Mouse (Mus musculus) heart, postnatal 0 days (tissue): ENCODE measurements around the gene Kdm2b.

ENCODE experiments used
- CTCF ChIP-seq: IDR thresholded peaks from 2 replicates; pipeline ENCODE4 v1.5.1; 2016; ENCODE audit warnings: antibody characterized with exemption, control low read depth, low read depth
- EP300 ChIP-seq: IDR thresholded peaks from 2 replicates; pipeline ENCODE4 v1.6.1; 2016; ENCODE audit warnings: antibody characterized with exemption, low read depth

DNA sequence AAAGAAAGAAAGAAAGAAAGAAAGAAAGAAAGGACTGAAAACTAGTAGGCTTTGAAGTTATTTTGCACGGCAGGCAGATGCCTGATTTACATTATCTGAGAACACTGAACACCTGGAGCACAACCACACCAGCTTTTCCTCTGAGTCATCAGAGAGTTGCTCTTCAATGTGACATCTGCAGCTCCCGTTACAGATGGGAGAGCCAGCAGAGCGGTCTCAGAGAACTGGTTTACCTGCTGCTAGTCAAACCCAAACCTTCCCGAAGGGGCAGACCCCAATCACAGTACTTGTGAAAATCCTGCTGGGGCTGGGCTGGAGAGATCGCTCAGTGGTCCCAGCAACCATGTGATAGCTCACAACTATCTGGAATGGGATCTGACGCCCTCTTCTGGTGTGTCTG, 165.2 kb downstream of the Kdm2b start:
- TF ChIP-seq CTCF (no peak), EP300 (no peak)
